Mouse (Mus musculus) midbrain, embryonic 13.5 days (tissue): ENCODE measurements around the gene Cacng6. TPM values are rescaled to one million over a fixed set of nuclear protein-coding genes. Genes with fewer than 3 reads are reported as not detected.

Source experiments
- ATAC-seq: fragments of 200-750 bp; cut with Nextera tagmentation; 2 replicates; pipeline ENCODE4 v1.8.0; 2017; ENCODE audit warnings: mild to moderate bottlenecking, moderate TSS enrichment, moderate library complexity
- H3K27ac ChIP-seq: fragments of 300-500 bp; sonication (generic); 2 replicates; pipeline ENCODE4 v1.5.1; 2015; ENCODE audit warnings: inconsistent platforms, mild to moderate bottlenecking, moderate library complexity
- H3K27me3 ChIP-seq: fragments of 300-500 bp; sonication (generic); 2 replicates; pipeline ENCODE4 v1.6.1; 2015; ENCODE audit warnings: mild to moderate bottlenecking, inconsistent platforms
- H3K36me3 ChIP-seq: fragments of 300-500 bp; sonication (generic); 2 replicates; pipeline ENCODE4 v1.6.1; 2015; ENCODE audit warnings: mild to moderate bottlenecking, inconsistent platforms
- H3K4me1 ChIP-seq: fragments of 300-500 bp; sonication (generic); replicated peaks from 2 replicates; pipeline ENCODE4 v1.6.1; 2015; ENCODE audit warnings: inconsistent platforms
- H3K4me2 ChIP-seq: fragments of 300-500 bp; sonication (generic); replicated peaks from 2 replicates; pipeline ENCODE4 v1.6.1; 2015; ENCODE audit warnings: moderate library complexity, mild to moderate bottlenecking, inconsistent platforms
- H3K4me3 ChIP-seq: fragments of 300-500 bp; sonication (generic); replicated peaks from 2 replicates; pipeline ENCODE4 v1.5.1; 2015; ENCODE audit warnings: mild to moderate bottlenecking, inconsistent platforms
- H3K9ac ChIP-seq: fragments of 300-500 bp; sonication (generic); replicated peaks from 2 replicates; pipeline ENCODE4 v1.6.1; 2015; ENCODE audit warnings: mild to moderate bottlenecking, inconsistent platforms
- H3K9me3 ChIP-seq: fragments of 300-500 bp; sonication (generic); 2 replicates; pipeline ENCODE4 v1.6.1; 2016; ENCODE audit warnings: mild to moderate bottlenecking, inconsistent platforms
- WGBS: fragments of 180-500 bp; shearing (Covaris S2); methylation state at CpG from one replicate; pipeline ENCODE4 v1.1.7; 2015; 5-methylcytosine and 5-hydroxymethylcytosine counted together
- polyA plus RNA-seq: library from polyadenylated mRNA; unstranded; fragments of >200 nt; fragmentation: Nextera tagmentation; extraction: Ambion mirVana; gene quantifications from 2 replicates; pipeline ENCODE4 v1.2.1, GENCODE M21; 2015

Cacng6 gene
- polyA plus RNA-seq, 1 experiment from 2014 or later = not detected

- WGBS = 61% methylated on average over 7 of the region's 7 CpGs
- H3K27me3 ChIP-seq = peaks cover 70% of the 10 kb centered on the region
Observed at GRCm38 (mm10) chr7:3422051-3422450, 1.9 kb upstream of the Cacng6 start.

DNA sequence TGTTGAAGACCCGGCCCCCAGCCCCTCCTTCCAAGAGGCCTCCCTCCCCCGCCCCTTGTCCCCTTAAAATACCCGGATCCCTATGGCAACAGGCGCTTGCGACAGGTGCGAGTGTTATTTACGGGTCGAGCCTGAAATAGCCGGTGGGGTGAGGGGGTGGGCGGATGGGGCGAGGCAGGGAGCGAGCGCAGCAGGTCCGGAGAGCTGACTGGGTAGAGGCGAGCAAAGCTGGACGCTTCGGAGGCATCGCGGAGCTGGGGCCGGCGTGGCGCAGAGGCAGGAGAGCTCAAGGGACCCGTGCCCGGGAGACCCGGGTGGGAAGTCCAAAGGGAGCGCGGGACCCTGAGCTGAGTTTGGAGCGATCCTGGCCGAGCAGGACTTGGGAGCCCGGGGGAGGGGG is 565 bp upstream of the Cacng6 start:
- peak; percentile 41 for ATAC-seq
- Histone ChIP-seq H3K9ac (peak overlapping the region; percentile 49; the same call in 1 of the 2 replicates), H3K4me3 (peak overlapping the region; percentile 28), H3K4me2 (peak overlapping the region; percentile 53), H3K9me3 (no peaks in the 10 kb centered on the region), H3K27me3 (peaks cover 56% of the 10 kb centered on the region), H3K27ac (no peak overlapping the region), H3K36me3 (no peaks in the 10 kb centered on the region), H3K4me1 (peaks cover 7% of the 10 kb centered on the region)
- 0% methylated on average over 30 of the region's 30 CpGs for WGBS

More at GRCm38 (mm10) chr7:3422051-3422450, 1.9 kb upstream of the Cacng6 start:
- no peak overlapping the region for H3K9ac ChIP-seq
- peaks cover 7% of the 10 kb centered on the region for H3K4me1 ChIP-seq
- H3K4me2 ChIP-seq = no peak overlapping the region
- no peaks in the 10 kb centered on the region for H3K9me3 ChIP-seq
- H3K4me3 ChIP-seq = no peak overlapping the region
- ATAC-seq = no peak
- H3K36me3 ChIP-seq = no peaks in the 10 kb centered on the region
- H3K27ac ChIP-seq = no peak overlapping the region

DNA sequence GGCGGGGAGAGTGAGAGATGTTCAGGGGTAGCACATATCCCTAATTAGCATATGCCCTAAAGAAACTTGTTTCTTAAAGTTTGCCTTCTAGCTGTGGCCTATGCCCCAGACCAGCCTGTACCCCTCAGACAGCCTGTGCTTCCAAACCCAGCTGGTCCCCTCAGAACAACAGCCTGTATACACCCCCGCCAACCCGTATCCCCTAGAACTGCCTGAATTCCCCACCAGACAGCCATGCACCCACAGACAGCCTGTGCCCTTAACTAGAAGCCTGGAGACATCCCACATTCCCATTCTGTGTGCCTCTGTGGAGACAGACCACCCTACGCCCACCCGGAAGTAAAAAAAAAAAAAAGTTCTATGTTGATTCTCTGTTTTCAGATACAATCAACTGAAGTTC is 1.1 kb downstream of the Cacng6 start:
- H3K4me2 ChIP-seq = no peak overlapping the region
- WGBS = 90% methylated on average over 5 of the region's 5 CpGs

GRCm38 (mm10) chr7:3430161-3430560 is 6.2 kb downstream of the Cacng6 start:
- ATAC-seq = no peak
- Histone ChIP-seq H3K4me2 (no peak overlapping the region), H3K9ac (no peak overlapping the region), H3K4me3 (no peak overlapping the region), H3K27me3 (peaks cover 6% of the 10 kb centered on the region), H3K36me3 (no peaks in the 10 kb centered on the region), H3K27ac (no peak overlapping the region), H3K9me3 (no peaks in the 10 kb centered on the region), H3K4me1 (no peaks in the 10 kb centered on the region)
- 82% methylated on average over 6 of the region's 6 CpGs for WGBS

More for the DNA sequence above, 1.1 kb downstream of the Cacng6 start:
- H3K9ac ChIP-seq = no peak overlapping the region
- no peaks in the 10 kb centered on the region for H3K9me3 ChIP-seq
- H3K27me3 ChIP-seq = peaks cover 50% of the 10 kb centered on the region
- no peaks in the 10 kb centered on the region for H3K36me3 ChIP-seq
- H3K27ac ChIP-seq = no peak overlapping the region
- no peak for ATAC-seq
- H3K4me1 ChIP-seq = peaks cover 7% of the 10 kb centered on the region
- no peak overlapping the region for H3K4me3 ChIP-seq

- Histone ChIP-seq H3K4me1 (no peaks in the 10 kb centered on the region), H3K9me3 (no peaks in the 10 kb centered on the region), H3K4me2 (no peak overlapping the region), H3K9ac (no peak overlapping the region), H3K4me3 (no peak overlapping the region), H3K36me3 (no peaks in the 10 kb centered on the region), H3K27me3 (no peaks in the 10 kb centered on the region; the same call in 1 of the 2 replicates), H3K27ac (no peak overlapping the region)
- no peak for ATAC-seq
- 86% methylated on average over 1 of the region's 1 CpGs for WGBS
Observed at GRCm38 (mm10) chr7:3432066-3432465, 8.1 kb downstream of the Cacng6 start.

DNA sequence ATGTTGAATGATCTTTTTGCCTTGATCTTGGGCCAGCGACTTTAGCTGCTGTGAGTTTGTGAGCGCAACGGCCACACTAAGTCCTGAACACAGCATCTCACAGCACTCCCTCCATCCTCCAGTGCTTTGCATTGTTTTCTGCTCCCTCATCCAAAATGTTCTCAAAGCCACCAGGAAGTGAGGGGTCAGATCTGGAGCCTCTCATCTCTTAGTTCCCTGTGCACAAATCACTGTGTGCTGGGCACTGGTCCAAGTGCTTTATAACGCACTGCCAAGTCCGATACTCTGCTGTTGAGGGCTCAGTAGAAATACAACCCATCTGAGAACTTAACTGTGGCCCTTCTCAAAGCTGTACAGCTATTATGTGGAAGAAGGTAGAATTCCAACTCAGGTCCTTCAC is 13.9 kb downstream of the Cacng6 start:
- Histone ChIP-seq H3K27ac (no peak overlapping the region), H3K4me2 (no peak overlapping the region), H3K9me3 (no peaks in the 10 kb centered on the region), H3K4me1 (no peaks in the 10 kb centered on the region), H3K4me3 (no peak overlapping the region), H3K27me3 (no peaks in the 10 kb centered on the region), H3K9ac (no peak overlapping the region), H3K36me3 (no peaks in the 10 kb centered on the region)
- ATAC-seq = no peak
- 48% methylated on average over 5 of the region's 5 CpGs for WGBS

DNA sequence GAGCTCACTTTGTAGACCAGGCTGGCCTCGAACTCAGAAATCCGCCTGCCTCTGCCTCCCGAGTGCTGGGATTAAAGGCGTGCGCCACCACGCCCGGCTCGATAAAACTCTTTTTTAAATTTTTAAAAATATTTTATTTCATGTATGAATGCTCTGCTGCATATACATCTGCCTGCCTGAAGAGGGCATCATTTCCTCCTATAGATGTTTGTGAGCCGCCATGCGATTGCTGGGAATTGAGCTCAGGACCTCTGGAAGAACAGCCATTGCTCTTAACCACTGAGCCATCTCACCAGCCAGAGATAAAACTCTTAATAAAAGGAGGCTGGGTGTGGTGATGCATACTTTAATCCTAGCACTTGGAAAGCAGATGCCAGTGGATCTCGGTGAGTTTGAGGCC is 16.0 kb downstream of the Cacng6 start:
- Histone ChIP-seq H3K9me3 (no peaks in the 10 kb centered on the region), H3K4me3 (no peak overlapping the region), H3K36me3 (no peaks in the 10 kb centered on the region), H3K4me2 (no peak overlapping the region), H3K4me1 (no peaks in the 10 kb centered on the region), H3K27me3 (no peaks in the 10 kb centered on the region), H3K9ac (no peak overlapping the region), H3K27ac (no peak overlapping the region)
- WGBS = 93% methylated on average over 11 of the region's 11 CpGs
- ATAC-seq = no peak

DNA sequence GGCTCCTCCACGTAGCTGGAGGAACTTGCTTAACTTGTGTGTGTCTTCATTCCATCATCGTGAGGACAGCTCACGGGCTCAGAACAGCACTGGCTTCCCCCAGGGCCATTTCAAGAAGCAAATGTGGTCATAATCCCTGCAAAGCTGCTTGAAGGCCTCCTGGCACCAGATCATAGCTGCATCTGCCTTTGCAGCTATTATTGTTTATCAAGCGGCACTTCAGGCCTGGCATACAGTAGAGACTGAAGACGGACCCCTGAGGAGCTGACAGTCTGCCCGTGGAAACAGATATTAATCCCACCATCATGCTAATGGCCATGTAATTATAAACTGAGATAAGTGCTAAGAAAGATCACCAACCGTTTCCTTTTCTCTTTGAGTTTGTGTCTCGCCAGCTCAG is 16.5 kb downstream of the Cacng6 start:
- Histone ChIP-seq H3K36me3 (no peaks in the 10 kb centered on the region), H3K9me3 (no peaks in the 10 kb centered on the region), H3K27ac (no peak overlapping the region), H3K9ac (no peak overlapping the region), H3K4me2 (no peak overlapping the region), H3K27me3 (no peaks in the 10 kb centered on the region), H3K4me3 (no peak overlapping the region), H3K4me1 (no peaks in the 10 kb centered on the region)
- 63% methylated on average over 8 of the region's 8 CpGs for WGBS
- no peak for ATAC-seq

GRCm38 (mm10) chr7:3442476-3443062 is 18.6 kb downstream of the Cacng6 start:
- Histone ChIP-seq H3K4me1 (no peaks in the 10 kb centered on the region), H3K27ac (no peak overlapping the region), H3K27me3 (no peaks in the 10 kb centered on the region), H3K9ac (no peak overlapping the region), H3K4me3 (no peak overlapping the region), H3K4me2 (no peak overlapping the region), H3K9me3 (no peaks in the 10 kb centered on the region), H3K36me3 (no peaks in the 10 kb centered on the region)
- 89% methylated on average over 10 of the region's 10 CpGs for WGBS
- ATAC-seq = no peak

DNA sequence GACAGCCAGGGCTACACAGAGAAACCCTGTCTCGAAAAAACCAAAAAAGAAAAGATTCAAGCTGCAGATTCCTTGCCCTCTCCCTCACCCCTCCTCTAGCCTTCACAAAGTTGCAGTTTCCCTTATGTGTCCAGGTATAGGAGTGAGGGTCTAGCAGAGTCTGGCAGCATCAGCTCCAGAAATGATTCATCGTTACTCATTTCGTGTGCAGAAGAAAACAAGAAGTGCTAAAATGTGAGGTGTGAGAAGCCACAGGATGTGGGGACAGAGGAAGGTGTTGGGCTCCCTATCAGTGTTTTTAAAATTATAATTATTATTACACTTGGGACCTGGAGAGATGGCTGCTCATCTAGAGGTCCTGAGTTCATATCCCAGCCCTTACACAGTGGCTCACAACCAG is 20.7 kb downstream of the Cacng6 start:
- no peak for ATAC-seq
- no peaks in the 10 kb centered on the region for H3K9me3 ChIP-seq
- H3K4me2 ChIP-seq = no peak overlapping the region
- H3K27ac ChIP-seq = no peak overlapping the region
- WGBS = 86% methylated on average over 3 of the region's 3 CpGs
- no peak overlapping the region for H3K4me3 ChIP-seq
- no peak overlapping the region for H3K9ac ChIP-seq
- no peaks in the 10 kb centered on the region for H3K4me1 ChIP-seq
- no peaks in the 10 kb centered on the region for H3K36me3 ChIP-seq
- no peaks in the 10 kb centered on the region for H3K27me3 ChIP-seq

GRCm38 (mm10) chr7:3446584-3446983 is 22.6 kb downstream of the Cacng6 start:
- WGBS = 83% methylated on average over 3 of the region's 3 CpGs
- H3K9me3 ChIP-seq = no peaks in the 10 kb centered on the region
- H3K27ac ChIP-seq = no peak overlapping the region
- no peak for ATAC-seq
- H3K4me2 ChIP-seq = no peak overlapping the region
- H3K4me1 ChIP-seq = no peaks in the 10 kb centered on the region
- no peak overlapping the region for H3K9ac ChIP-seq
- H3K36me3 ChIP-seq = no peaks in the 10 kb centered on the region
- no peaks in the 10 kb centered on the region for H3K27me3 ChIP-seq
- no peak overlapping the region for H3K4me3 ChIP-seq

GRCm38 (mm10) chr7:3447026-3447425 is 23.0 kb downstream of the Cacng6 start:
- WGBS = 73% methylated on average over 4 of the region's 4 CpGs
- no peaks in the 10 kb centered on the region for H3K4me1 ChIP-seq
- no peak overlapping the region for H3K9ac ChIP-seq
- no peaks in the 10 kb centered on the region for H3K9me3 ChIP-seq
- no peak overlapping the region for H3K27ac ChIP-seq
- no peak for ATAC-seq
- H3K27me3 ChIP-seq = no peaks in the 10 kb centered on the region
- H3K4me2 ChIP-seq = no peak overlapping the region
- no peak overlapping the region for H3K4me3 ChIP-seq
- H3K36me3 ChIP-seq = no peaks in the 10 kb centered on the region
